Mouse (Mus musculus): ENCODE measurements around the gene Cacna2d3.

Cacna2d3 gene

DNA sequence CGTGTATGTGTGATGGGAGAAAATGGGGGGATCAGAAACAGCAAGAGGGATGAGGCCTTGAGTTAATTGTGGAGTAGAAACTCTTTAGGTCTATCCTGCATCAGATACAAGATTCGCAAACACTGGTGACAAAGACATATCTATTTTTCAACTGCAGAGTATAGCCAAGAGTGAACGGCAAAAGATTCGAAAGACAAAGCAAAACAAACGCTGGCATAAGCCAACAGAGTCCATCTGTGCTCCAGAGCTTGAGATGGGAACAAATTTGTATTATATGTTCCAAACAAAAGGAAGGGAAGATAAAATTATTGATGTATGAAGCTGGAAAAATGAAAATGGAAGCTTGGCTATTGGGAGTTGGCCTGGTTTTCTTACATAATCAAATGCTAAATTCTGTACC, 802.8 kb downstream of the Cacna2d3 start:
- no peak for DNase-seq (ENCODE audit: low spot score)

DNA sequence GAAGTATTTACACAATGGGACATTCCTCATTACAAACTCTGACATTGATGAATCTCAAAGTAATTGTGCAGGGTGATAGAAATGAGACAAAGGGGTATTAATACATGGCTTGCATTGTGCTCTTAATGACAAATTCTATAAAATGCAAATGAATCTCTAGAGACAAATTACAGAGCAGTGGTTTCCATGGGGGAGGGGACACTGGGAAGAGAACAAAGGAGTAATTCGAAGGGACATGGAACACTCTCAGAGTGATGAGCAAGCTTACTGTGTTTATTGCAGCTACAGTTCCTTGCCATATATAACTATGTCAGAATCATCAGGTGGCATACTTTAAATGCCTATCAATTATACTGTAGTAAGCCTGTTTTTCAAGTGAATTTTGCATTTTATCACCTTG, 806.7 kb downstream of the Cacna2d3 start:
- DNase-seq (ENCODE audit: low spot score), result no peak

DNA sequence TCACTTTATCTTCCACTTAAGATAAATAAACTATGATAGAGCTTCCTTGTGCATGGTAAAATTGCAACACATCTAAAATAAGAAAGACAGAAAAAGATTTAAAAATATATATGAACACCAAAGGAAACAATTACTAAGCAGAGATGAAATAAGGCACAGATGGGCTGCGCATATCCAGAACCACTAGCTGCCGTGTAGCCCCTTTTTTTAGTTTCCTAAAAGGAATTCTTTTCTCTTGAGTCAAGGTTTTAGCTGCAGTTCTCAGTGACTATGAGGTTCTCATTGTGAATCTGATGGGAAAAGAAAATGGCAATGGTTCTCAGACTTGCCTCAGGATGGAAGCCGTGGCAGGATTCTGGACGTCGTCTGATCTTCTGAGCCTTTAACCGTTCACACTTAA, 814.0 kb downstream of the Cacna2d3 start:
- DNase-seq (ENCODE audit: low spot score), result no peak

DNA sequence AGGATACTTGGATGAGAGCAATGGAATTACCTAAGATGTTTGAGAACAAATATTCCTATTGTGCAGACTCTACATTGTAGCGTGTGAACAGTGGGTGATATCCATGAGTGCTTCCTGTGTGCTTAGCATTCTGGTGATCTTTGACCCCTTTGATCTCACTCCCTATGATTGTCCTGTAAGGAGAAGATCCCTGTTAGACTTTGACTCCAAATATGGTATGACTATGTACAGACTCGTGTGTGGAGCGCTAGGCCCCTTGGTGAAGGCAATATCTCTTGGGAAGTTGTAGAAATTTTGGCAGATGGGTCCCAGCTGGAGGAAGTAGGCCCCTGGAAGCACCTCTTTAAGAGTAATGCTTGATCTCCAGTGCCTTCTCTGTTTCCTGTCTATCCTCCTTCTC, 829.1 kb downstream of the Cacna2d3 start:
- no peak for DNase-seq (ENCODE audit: low spot score)

DNA sequence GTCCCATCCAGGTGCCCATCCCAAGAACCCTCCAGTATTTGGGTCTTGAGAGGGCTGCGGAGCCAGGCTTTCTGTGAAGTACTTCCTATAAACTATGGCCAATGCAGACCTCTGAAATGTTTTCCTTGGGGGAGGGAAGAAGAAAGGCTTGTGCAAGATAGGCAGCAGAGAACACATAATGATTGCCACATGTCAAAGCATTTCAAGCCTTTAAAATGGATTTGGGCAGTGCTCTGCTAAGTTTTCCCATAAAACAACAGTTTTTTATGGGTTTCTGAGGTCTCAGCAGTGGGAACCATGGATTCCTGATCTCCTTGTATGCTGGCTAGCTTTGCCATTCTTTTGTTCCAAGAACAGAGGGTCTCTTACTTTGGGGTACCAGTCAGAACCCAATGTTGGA, 834.3 kb downstream of the Cacna2d3 start:
- no peak for DNase-seq (ENCODE audit: low spot score)

DNA sequence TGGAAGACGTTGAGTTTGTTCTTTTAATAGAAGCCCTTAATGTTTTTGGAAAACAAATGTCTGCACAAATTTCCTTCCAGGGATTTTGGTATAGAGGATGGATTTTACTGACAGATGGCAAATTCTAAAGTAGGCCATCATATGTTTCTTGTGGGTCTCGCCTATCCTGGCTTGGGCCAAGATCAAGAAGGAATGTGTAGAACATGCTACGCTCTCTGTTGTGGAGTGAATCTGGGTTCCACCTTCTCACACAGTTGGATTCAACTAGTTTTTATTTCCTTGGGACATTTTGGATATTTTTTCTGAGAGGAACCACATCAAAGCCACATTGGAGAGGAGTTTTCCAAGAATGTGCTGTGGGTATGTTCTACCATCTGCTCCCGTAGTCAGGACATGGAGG, 835.0 kb downstream of the Cacna2d3 start:
- no peak for DNase-seq (ENCODE audit: low spot score)

DNA sequence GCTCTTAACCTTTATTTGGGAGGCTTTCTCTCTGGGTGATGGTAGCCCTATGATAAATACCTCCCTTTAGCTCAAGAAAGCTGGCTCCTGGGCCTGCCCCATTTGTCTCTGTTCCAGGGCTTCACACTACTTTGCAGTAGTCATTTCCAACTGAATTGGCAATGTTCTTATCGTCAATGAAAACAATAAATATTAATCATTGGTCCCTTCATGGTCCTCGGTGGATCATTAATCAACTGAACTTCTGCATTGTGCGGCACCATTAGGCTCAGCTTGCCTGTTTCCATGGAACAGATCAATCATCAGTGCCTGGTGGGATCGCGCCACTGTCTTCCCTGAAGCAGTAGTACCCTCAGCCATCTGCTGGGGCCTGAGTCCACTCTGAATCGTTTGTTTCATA, 850.7 kb downstream of the Cacna2d3 start:
- no peak for DNase-seq (ENCODE audit: low spot score)

DNA sequence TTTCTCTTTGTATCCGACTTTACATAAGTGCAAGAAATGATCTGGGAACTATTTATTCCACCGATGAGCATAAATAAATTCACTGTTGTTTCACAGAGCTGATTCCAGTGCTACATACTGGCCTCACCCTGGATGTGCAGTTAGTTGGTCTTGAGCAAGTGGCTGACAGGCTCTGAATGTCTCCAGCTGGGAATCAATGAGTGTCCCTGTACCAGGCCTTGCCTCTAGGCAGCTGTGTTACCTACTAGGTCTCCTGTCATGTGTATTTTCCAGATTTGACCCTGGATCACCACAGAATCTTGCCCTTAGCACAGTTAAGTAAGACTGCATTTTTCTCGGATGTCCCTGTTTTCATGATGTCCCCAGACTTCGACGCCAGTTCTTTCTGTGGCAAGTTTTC, 851.3 kb downstream of the Cacna2d3 start:
- DNase-seq (ENCODE audit: low spot score), result no peak

DNA sequence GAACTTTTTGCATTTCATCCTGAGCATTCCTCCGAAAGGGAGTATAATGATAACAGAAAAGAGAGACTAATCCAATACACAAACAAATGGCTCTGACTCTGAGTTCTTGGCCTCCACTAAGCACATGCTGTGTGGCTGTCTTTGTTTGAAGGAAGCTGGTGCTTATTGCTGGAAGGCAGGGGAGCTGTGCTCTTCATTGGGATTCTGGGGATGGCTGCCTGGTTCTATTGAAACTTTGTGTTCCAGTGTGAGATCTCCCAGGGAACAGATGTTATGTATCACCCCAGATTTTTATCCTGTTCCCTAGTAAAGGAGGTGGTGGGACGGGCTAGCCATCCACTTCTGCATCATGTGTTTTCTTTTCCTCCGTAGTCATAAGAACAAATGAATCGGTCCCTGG, 856.7 kb downstream of the Cacna2d3 start:
- no peak for DNase-seq (ENCODE audit: low spot score)

DNA sequence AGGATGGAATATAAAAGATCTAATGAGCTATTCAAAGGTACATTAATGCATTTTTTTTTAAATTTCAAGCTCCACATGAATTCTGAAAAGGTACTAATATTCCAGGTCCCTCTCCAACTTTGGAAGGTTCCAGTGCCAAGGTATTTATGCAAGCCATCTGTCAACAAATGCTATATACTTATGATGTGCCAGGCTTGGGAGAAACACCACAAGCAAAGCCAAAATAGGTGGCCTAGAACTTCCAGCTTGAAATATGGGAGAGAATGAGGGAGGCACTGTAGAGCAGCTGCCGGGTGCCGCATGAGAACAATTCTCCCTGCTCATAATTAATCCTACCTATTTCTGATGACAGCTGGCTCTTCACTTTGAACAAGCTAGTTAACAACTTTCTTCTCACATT, 860.5 kb downstream of the Cacna2d3 start:
- no peak for DNase-seq (ENCODE audit: low spot score)

Data from ovary, postnatal 14 days (tissue).